Mouse (Mus musculus) NIH3T3 (cell line): ENCODE data around the gene Slc47a2.

Experiments
- DNase-seq: peaks from one replicate; pipeline ENCODE4 v3.0.0-alpha.2; 2012; ENCODE audit warnings: low read depth

The Slc47a2 gene

DNA sequence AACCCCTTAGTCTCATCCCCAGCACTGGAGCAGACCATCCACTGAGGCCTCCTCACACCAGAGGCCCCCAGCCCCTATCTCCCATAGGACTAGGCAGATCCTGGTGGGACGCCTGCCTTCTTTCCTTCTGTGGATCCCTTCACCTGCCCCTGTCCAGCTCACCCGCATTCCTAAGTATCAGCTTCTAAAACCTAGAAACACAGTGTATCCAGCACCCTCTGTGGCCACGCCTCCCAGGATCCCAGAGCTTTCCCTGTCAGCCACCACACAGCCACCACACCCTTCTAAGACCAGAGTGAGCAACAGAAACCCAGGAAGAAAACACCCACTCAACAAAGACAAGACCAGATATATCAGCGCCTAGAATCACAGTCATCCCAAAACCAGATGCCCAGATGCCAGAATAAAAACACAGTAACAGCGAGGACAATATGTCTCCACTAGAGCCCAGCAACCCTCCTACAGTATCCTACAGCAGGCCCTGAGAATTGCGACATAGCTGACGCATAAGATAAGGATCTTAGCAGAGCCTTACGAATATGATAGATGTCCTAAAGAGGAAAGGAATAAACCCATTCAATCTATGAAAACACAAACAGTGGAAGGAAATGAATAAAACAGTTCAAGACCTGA is 64.1 kb downstream of the Slc47a2 start:
- peak; percentile 84 for DNase-seq

DNA sequence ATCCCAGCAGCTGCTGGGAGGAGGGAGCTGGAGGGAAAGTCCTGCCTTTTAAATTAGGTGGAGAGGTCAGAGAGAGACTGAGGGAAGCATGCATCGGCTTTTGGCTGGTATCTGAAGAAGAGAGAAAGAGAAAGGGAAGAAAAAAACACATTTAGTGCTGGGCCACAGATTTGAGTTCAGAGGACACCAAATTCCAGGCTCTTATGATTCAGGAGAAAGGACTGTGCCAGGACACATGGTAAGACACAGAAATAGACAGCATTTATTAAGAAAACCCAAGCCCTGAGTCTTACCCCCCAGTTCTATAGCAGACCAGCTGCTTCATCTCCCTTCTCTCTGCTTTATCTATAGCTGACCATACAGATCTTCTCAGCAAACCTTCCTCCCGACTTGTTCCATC is 64.7 kb downstream of the Slc47a2 start:
- peak; percentile 62 for DNase-seq

DNA sequence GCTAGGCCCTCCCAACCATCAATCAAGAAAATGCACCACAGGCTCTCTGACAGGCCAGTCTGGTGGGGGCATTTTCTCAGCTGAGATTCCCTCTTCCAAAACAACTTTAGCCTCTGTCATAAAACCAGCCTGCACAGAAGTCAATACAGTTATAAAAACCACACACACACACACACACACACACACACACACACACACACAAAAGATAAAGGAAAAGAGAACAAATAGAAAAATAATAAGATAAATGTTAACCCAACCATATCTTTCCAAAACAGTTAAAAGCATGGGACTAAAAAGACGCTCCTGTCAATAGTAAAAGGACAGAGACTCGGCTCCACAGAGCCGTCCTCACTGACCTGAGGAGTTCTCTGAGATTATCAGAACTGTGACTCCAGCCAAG is 66.2 kb downstream of the Slc47a2 start:
- DNase-seq, result no peak

DNA sequence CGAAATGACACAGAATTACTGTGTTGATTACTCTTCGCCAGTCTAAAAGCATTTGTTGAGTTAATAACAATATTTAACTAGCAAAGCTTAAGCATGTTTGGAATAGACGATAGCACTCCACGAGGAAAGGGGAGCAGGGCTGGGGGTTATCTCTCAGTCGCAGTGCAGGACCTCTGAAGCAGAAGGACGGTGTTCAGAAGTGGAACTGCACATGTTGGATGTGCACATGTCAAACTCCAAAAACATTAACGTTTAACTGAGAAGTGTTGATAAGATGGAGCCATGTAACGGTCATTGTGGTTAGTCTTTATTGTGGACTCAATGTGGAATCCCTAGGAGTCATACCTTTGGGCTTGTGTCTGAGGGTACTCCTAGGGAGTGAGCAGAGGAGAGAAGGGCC is 67.6 kb downstream of the Slc47a2 start:
- DNase-seq, result no peak

DNA sequence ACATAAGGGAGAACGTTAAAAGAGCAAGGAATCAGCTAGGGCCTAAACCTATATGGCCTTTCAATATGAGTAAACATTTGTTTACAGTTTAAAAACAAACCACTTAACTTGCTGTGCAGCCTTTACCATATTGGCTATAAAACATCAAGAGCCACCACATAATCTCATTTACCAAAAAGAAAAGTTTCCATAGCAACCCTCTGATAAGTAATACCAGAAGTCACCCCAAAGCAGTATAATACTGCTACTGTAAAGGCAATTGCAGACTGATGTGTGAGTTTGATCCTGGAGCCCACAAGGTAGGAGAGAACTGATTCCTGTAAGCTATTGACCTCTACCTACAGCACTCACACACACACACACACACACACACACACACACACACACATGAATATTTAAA is 68.2 kb downstream of the Slc47a2 start:
- DNase-seq, result no peak

DNA sequence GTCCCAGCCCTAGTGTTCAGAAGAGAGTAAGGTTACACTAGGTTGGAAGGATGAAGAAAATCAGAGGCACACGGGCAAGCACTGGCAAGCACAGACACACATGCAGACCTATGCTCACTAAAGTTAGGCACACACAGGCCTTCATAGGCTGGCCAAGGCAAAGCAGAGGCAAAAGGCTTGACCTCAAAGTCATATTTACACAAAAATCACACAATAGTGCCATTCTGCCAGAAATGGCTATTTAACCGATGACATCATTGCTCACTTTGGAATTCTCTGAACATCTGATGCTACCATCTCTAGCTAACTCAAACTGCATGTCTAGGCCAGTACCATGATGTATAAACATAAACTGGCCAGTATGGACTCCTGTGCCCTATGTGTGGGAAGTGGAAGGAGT is 68.7 kb downstream of the Slc47a2 start:
- DNase-seq, result peak; percentile 69

DNA sequence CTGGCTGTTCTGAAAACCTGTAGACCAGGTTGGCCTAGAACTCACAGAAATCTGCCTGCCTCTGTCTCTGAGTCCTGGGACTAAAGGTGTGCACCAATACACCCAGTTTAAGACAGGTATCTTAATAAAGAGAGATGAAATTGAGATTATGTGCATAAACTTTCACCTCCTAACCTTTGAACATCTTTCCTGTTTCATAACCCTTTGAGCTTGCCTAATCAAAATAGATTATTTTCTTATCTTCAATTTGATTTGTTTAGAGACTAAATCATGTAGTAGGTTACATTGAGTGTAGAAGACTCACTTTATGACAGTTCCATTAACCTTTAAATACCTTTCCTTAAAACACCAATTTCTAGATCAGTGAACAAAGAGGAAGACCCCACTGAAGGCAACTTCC is 71.0 kb downstream of the Slc47a2 start:
- DNase-seq, result no peak

DNA sequence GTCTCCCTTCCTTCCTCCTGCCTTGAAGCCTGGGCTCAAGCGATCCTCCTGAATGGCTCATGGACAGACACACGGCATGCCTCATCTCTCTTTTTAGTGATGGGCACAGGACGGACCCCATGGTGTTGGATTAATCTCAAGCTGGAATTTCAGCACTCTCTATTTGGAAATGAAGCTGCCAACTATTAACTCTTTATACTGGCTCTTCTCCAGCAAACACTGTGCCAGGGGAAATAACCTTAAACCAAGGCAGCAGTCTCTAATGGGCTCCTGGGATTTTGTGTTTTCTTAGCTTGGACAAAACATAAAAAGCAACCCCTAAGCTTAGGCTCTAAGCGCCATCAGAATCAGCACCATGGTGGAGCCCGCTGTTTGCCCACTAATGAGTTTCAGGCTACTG is 72.3 kb downstream of the Slc47a2 start:
- no peak for DNase-seq

DNA sequence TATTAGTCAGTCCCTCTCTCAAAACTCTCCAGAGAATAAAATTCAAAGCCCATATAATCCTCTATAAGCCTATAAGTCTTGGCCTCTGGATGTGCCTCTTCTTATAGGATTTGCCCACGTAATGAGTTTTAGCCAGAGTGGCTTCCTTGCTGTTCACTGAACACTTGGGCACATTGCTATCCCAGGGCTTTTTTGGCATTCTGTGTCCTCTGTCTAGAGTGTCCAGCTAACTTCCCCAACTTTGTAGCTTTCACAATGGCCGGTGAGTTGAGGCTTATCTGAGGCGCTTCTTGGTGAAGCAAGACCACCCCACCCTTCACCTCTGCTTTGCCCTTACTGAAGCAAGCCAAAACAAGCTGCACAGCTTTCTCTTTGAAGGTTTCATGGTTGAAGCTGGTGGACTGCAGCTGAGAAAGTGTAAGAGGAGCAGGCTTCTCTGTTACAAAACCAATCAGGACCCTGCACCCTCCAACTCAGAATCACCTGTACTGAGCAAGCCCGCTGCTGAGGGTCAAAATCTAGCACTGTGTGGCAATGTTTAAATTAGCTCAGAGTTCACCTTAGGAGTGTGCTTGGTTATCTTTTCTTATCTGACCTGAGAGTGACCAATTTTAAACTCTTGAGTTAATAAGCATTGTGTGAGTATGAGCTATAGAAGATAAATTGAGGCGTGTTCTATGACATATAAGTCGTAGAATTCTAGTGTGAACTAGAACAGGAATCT is 73.9 kb downstream of the Slc47a2 start:
- no peak for DNase-seq

DNA sequence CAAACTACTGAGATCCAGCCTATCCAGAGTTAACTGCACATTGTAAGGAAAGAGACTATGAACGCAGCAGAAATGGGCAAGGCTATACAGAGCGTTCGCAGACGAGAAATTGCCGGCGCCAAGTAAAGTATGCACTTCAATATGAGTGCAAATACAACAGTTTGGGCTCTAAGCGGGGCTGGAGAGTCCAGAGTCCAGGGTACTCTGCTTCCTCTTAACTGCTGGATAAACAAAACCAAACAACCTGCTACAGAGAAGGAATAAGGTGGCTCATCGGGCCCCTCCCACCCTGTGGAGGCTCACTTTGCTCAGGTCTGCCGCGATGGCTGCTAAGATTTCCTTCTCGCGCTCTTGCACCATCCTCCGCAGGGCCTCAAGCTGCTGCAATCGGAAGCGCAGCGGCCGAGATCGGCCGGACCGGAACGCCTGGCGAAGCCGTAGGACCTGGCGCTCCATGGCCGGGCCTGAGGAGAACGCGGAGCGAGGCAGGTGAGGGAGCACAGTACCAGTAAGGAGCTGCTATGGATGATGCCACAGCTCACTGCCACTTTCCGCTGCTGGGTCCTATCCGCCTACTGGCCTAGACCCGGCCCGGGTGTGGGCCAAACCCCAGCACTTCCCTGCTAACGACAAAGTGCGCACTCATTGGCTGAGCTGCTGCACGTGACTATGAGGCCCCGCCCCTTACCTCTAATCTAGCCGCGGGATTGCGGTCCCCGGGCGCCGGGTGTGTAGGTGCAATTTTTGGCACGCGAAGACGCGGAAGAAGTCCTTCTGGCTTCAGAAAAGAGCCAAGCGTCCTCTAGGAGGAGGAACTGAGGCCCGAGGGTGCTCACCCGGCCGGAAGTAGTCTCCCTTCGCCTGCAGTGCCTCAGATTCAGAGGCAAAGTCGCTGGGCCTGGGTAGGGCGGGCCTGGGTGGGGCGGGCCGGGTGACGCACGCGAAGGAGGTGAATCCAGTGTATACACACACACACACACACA is 75.8 kb downstream of the Slc47a2 start, which contains the start of gene Aldh3a2:
Aldh3a2 (minus strand) TSS at position 914 of the 983 bp plus-strand sequence.
- peak; percentile 96 for DNase-seq

DNA sequence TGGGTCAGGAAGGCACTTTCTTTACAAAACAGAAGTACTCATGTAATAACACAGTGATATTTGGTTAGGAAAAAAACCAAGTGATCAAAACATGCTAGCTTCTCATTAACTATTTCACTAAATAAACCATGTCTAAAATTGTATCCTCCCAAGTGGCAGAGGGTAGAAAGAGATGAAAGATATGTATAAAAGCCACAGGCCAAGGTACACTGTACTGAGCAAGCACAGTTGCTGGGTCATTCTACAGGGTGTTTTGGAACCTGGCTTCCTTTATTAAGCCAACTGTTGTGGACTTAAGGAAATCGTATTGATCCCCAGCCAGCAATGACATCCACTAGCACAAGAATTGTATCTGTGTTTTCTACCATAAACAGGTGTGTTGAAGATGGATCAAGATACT is 78.8 kb downstream of the Slc47a2 start:
- no peak for DNase-seq

DNA sequence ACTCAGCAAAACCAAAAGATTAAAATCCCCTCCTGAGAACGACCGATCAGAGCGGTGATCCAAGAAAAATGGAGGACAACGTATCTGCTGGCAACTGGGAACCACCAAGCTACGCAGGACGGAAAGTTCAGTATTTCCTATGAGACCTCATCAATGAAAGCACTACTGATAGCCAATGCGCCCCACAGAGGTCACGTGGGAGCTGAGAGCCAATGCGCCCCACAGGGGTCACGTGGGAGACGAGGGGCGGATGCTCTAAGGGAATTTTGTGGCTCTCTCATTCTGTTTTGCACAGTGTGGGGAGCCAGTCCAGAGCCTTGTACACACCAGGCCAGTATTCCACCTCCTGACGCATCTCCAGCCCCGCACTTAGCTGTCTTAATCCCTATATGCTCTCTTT is 80.1 kb downstream of the Slc47a2 start:
- no peak for DNase-seq

DNA sequence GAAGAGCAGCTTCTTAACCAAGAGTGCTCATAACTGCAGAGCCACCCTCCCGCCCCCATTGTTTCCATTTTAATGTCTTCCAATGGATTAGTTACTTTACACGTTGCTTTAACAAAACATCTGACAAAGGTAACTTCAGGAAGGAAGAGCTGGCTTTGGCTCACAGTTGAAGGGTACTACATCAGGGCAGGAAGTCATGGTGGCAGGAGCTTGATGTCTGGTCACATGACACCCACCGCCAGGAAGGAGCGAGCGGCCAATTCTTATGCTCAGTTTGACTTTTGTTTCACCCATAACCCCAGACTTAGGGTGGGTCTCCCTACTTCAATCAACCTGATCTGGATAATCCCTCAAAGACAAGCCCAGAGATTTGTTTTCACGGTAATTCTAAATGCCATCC is 83.6 kb downstream of the Slc47a2 start:
- no peak for DNase-seq

DNA sequence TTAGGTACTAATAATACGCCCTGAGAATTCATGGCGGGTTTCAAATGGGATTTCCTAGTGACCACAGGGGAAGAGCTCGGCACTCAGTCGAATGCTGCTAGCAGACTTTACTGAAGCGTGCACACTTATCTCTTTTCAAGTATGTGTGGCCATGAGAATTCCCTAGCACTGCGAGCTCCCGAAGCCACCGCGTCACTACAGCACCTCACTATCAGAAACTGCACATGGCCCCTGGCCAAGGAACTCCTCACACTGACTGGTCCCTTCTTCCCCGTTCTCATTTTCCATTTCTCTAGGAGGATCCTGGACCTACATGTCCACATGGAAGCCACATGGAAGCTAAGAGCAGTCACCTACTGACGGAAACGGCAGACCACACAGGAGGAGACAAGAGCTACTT is 89.9 kb downstream of the Slc47a2 start:
- DNase-seq, result no peak

DNA sequence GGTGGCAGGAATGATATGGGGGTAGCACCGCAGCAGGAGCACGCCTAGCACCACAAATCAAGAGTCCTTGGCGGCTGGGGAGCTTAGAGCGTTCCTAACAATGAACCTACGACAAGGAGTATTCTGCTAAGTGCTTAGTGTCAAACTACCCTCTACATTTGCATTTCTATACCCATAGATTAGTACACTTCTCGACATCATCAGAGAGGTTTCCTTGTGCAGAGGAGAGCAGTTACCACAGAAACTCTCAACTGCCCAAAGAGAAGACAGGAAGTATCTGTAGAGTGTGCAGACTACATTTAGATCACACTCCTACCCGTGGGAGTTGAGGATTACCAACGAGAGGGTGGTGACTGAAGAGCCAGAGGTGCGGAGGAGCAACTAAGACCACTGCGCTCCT is 90.9 kb downstream of the Slc47a2 start:
- DNase-seq, result no peak
